Mouse (Mus musculus) C2C12 (cell line): ENCODE data around the gene Cd1d1.
"Not testable (repeated sequence)": the region's sequence is repeated elsewhere in the genome, so short reads cannot be mapped to it uniquely, and the experiment has no call there.

Experiments used
- CTCF ChIP-seq: IDR thresholded peaks from one replicate; pipeline ENCODE4 v1.5.1; 2011; ENCODE audit not compliant: control insufficient read depth, insufficient read depth, insufficient read length
- MAX ChIP-seq: IDR thresholded peaks from one replicate; pipeline ENCODE4 v1.6.1; 2011; ENCODE audit warnings: mild to moderate bottlenecking, control low read depth
- MYOD1 ChIP-seq: IDR thresholded peaks from one replicate; pipeline ENCODE4 v1.6.1; 2011; ENCODE audit warnings: low read depth; ENCODE audit not compliant: control insufficient read depth, insufficient read length
- MYOG ChIP-seq: IDR thresholded peaks from one replicate; pipeline ENCODE4 v1.6.1; 2011; ENCODE audit not compliant: control insufficient read depth, insufficient read length; ENCODE audit errors: extremely low read depth
- USF1 ChIP-seq: IDR thresholded peaks from one replicate; pipeline ENCODE4 v1.6.1; 2011; ENCODE audit warnings: low read depth, mild to moderate bottlenecking, control low read depth, moderate library complexity

DNA sequence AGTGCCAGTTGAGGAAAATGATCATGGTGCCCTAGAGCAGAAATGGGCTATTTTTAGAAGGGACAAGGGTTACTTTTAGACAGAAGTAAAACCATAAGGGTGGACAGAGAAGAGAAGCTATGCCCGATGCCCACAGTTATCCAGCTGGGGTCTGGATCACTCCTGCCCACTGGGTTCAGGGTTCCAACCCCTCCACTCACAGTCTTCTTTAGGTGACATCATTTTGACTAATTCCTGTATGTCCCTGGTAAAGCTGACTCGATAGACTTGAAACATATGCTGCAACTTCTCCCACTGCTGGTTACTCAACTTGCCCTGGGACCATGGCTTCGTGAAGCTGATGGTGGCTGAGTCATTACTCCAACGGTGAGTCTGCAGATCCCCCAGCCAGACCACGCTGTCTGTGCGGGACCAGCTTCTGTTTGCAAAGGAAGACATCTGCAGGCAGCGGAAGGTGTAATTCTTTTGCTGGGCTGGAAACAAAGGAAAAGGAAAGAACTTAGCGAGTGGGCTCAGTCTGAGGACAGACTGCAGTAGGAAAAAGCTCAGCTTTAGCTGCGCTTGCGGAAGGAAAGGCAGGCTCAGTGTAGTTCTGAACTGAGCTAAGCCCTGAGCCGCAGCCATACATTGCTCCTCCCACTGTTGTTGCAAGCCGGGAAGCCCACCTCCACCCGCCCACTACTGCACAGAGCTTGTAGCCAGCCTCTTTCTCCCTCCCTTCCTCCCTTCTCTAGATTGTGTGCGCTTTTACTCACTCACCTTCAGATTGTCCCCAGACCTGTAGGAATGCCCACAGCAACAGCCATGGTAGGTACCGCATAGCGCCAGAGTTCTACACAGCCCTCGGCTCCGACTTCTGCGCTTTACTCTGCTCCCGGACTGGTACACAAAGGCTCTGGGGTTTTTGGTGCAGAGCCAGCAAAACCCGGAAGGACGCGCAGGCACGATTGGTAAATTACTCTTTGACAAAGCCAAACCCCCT is 517 bp downstream of the Cd1d1 start:
- TF ChIP-seq CTCF, MAX, USF1, MYOG, MYOD1: not testable (repeated sequence)
